In genomic region chr5:123155425-123155824, GRCm38 (mm10) we compare ENCODE assay signal across 9 mouse cellular contexts. TPM values are rescaled to one million over a fixed set of nuclear protein-coding genes. Genes with fewer than 3 reads are reported as not detected.
DNase-seq lines count a peak whose midpoint lies in the region; ATAC-seq and TF ChIP-seq lines count a peak whose summit lies in the region.
"Had no signal": no experiment of that assay in that cellular context is flagged by ENCODE, and none has a peak within 500 bp of the region (broad histone marks: within the 10 kb centered on the region; RNA-seq: fewer than 3 reads in every experiment).

No protein-coding gene starts in this region.

- WGBS in liver, postnatal 0 days (ENCODE audit: insufficient replicate concordance) = 53% methylated on average over 7 of the region's 7 CpGs

- peaks cover 81% of the 10 kb centered on the region for H3K36me3 ChIP-seq in liver, postnatal 0 days (replicated peaks; ENCODE audit: insufficient read depth, low read length)

- TF ChIP-seq CTCF in liver, postnatal 0 days (IDR thresholded peaks at IDR 0.05; ENCODE audit: low read depth) = peak; percentile 92

- peak; percentile 66 for DNase-seq in right cerebral cortex, postnatal 4 days
- no peak for DNase-seq in right cerebral cortex, postnatal 25 days
- peak; percentile 85 for DNase-seq in adipocyte (ENCODE audit: low spot score)
- peak; percentile 52 for DNase-seq in embryo, embryonic 9.5 days (ENCODE audit: extremely low spot score)
- DNase-seq in liver, postnatal 0 days = peak; percentile 80
- DNase-seq in frontal cortex, postnatal 10 days (ENCODE audit: low spot score in 2 of 2) = no peak

- H3K4me2 ChIP-seq in liver, postnatal 0 days (ENCODE audit: low read depth, low read length) = no peak overlapping the region
- H3K4me2 ChIP-seq: neural tube, embryonic 12.5 days had no signal

- no peaks in the 10 kb centered on the region for H3K27me3 ChIP-seq in liver, postnatal 0 days (ENCODE audit: insufficient read depth, low read length)
- H3K27me3 ChIP-seq: neural tube, embryonic 12.5 days had no signal

- no peaks in the 10 kb centered on the region for H3K9me3 ChIP-seq in liver, postnatal 0 days (ENCODE audit: low read length)
- H3K9me3 ChIP-seq: neural tube, embryonic 12.5 days had no signal

- H3K27ac ChIP-seq in liver, postnatal 0 days (ENCODE audit: low read depth) = no peak overlapping the region
- H3K27ac ChIP-seq: neural tube, embryonic 12.5 days had no signal

- no peak overlapping the region for H3K4me3 ChIP-seq in liver, postnatal 0 days (ENCODE audit: low read depth, low read length)
- H3K4me3 ChIP-seq: neural tube, embryonic 12.5 days had no signal

- ATAC-seq in hematopoietic stem cell, adult 5-6 weeks (replicated peaks in 1 of 2; ENCODE audit: insufficient read depth in 1 of 2, low FRiP score in 2 of 2, low TSS enrichment in 1 of 2, low read depth in 1 of 2, poor library complexity in 2 of 2, severe bottlenecking in 2 of 2) = peak; percentile 50 to 53
- peak; percentile 51 for ATAC-seq in liver, postnatal 0 days
- peak; percentile 53 for ATAC-seq in neutrophil, adult 5-6 weeks (ENCODE audit: extremely low read depth, insufficient number of reproducible peaks, low FRiP score, poor library complexity, severe bottlenecking)

- no peak overlapping the region for H3K9ac ChIP-seq in liver, postnatal 0 days (replicated peaks)
- H3K9ac ChIP-seq: neural tube, embryonic 12.5 days had no signal

- no peak for TF ChIP-seq EP300 in liver, postnatal 0 days (IDR thresholded peaks at IDR 0.05; ENCODE audit: low read depth)

- peaks cover 16% of the 10 kb centered on the region for H3K4me1 ChIP-seq in liver, postnatal 0 days (ENCODE audit: insufficient read depth)

RNA-seq across cellular contexts. Expression of gene Setd1b, which starts 13.4 kb away (rescaled TPM):
- 2.3 and 2.8 TPM in 2 replicates for total RNA-seq in hematopoietic stem cell, adult 5-6 weeks (2017)
- 3.6 and 4.3 TPM in 2 replicates for polyA plus RNA-seq in liver, postnatal 0 days (2015; fragmentation: Nextera tagmentation; extraction: Ambion mirVana)
- total RNA-seq in neutrophil, adult 5-6 weeks (2017) = 18.6 and 23.1 TPM in 2 replicates

RNA-seq across cellular contexts. Expression of gene Psmd9, which starts 13.8 kb away (rescaled TPM):
- total RNA-seq in hematopoietic stem cell, adult 5-6 weeks (2017) = 20.9 and 21.0 TPM in 2 replicates
- 116 and 120 TPM in 2 replicates for polyA plus RNA-seq in liver, postnatal 0 days (2015; fragmentation: Nextera tagmentation; extraction: Ambion mirVana)
- total RNA-seq in neutrophil, adult 5-6 weeks (2017) = 14.1 and 18.6 TPM in 2 replicates

RNA-seq across cellular contexts. Expression of gene Rhof, which starts 22.9 kb away (rescaled TPM):
- 7.1 and 12.3 TPM in 2 replicates for total RNA-seq in hematopoietic stem cell, adult 5-6 weeks (2017)
- 2.1 and 2.4 TPM in 2 replicates for polyA plus RNA-seq in liver, postnatal 0 days (2015; fragmentation: Nextera tagmentation; extraction: Ambion mirVana)
- total RNA-seq in neutrophil, adult 5-6 weeks (2017) = 32.0 TPM in 2 replicates

RNA-seq across cellular contexts. Expression of gene Hpd, which starts 27.1 kb away (rescaled TPM):
- total RNA-seq in hematopoietic stem cell, adult 5-6 weeks (2017) = not detected in 2 replicates
- polyA plus RNA-seq in liver, postnatal 0 days (2015; fragmentation: Nextera tagmentation; extraction: Ambion mirVana) = 638 and 713 TPM in 2 replicates
- not detected in 2 replicates for total RNA-seq in neutrophil, adult 5-6 weeks (2017)
- polyA plus RNA-seq: neural tube, embryonic 12.5 days had no signal

Comparison
In these comparisons a context has a peak if more than half of its experiments do, and no peak if none do; other contexts are left out.
1. DNase-seq: peak in right cerebral cortex, postnatal 4 days (single experiment), adipocyte (single experiment), embryo, embryonic 9.5 days (single experiment) and liver, postnatal 0 days (single experiment); none in right cerebral cortex, postnatal 25 days (single experiment) and frontal cortex, postnatal 10 days (0 of 2).
2. Peak in every context shown above with its lines, with median percentiles within 50 percentile points of each other: ATAC-seq.